Comparison of ENCODE assay signal across 7 mouse cellular contexts in genomic region chr1:36938348-36938747, GRCm38 (mm10). TPM values are rescaled to one million over a fixed set of nuclear protein-coding genes. Genes with fewer than 3 reads are reported as not detected.
DNase-seq lines count a peak whose midpoint lies in the region; ATAC-seq lines count a peak whose summit lies in the region.

No protein-coding gene starts in this region.

- no peaks in the 10 kb centered on the region for H3K27me3 ChIP-seq in neural tube, embryonic 11.5 days (ENCODE audit: control insufficient read depth, insufficient read depth, low read length)
- no peaks in the 10 kb centered on the region for H3K27me3 ChIP-seq in forebrain, embryonic 10.5 days (ENCODE audit: poor library complexity, severe bottlenecking)
- no peaks in the 10 kb centered on the region for H3K27me3 ChIP-seq in limb, embryonic 13.5 days
- no peaks in the 10 kb centered on the region for H3K27me3 ChIP-seq in stomach, embryonic 16.5 days (ENCODE audit: control insufficient read depth, insufficient read depth, low read length)

- no peaks in the 10 kb centered on the region for H3K36me3 ChIP-seq in neural tube, embryonic 11.5 days (ENCODE audit: control insufficient read depth, insufficient read depth, low read length)
- H3K36me3 ChIP-seq in forebrain, embryonic 10.5 days (replicated peaks), result no peaks in the 10 kb centered on the region
- no peaks in the 10 kb centered on the region for H3K36me3 ChIP-seq in limb, embryonic 13.5 days
- H3K36me3 ChIP-seq in stomach, embryonic 16.5 days (ENCODE audit: control insufficient read depth, insufficient read depth, low read length), result no peaks in the 10 kb centered on the region

- peak overlapping the region; percentile 74 for H3K4me3 ChIP-seq in neural tube, embryonic 11.5 days (ENCODE audit: low read depth, low read length)
- peak overlapping the region; percentile 99 for H3K4me3 ChIP-seq in forebrain, embryonic 10.5 days
- H3K4me3 ChIP-seq in limb, embryonic 13.5 days, result peak overlapping the region; percentile 95
- H3K4me3 ChIP-seq in stomach, embryonic 16.5 days (replicated peaks; ENCODE audit: low read length), result peak overlapping the region; percentile 98

- peaks cover 9% of the 10 kb centered on the region for H3K4me1 ChIP-seq in neural tube, embryonic 11.5 days (ENCODE audit: control insufficient read depth, insufficient read depth, low read length)
- peaks cover 42% of the 10 kb centered on the region for H3K4me1 ChIP-seq in forebrain, embryonic 10.5 days
- H3K4me1 ChIP-seq in limb, embryonic 13.5 days, result peaks cover 26% of the 10 kb centered on the region
- peaks cover 33% of the 10 kb centered on the region for H3K4me1 ChIP-seq in stomach, embryonic 16.5 days (ENCODE audit: control insufficient read depth, insufficient read depth, low read length)

- peak overlapping the region; percentile 67 for H3K4me2 ChIP-seq in neural tube, embryonic 11.5 days (ENCODE audit: low read depth)
- peak overlapping the region; percentile 81 for H3K4me2 ChIP-seq in limb, embryonic 13.5 days (replicated peaks)
- peak overlapping the region; percentile 80 for H3K4me2 ChIP-seq in stomach, embryonic 16.5 days (ENCODE audit: low read depth, low read length)

- WGBS in neural tube, embryonic 11.5 days, result 4% methylated on average over 9 of the region's 9 CpGs
- 7% methylated on average over 9 of the region's 9 CpGs for WGBS in forebrain, embryonic 10.5 days
- under 1% methylated on average over 9 of the region's 9 CpGs for WGBS in limb, embryonic 13.5 days
- 2% methylated on average over 9 of the region's 9 CpGs for WGBS in stomach, embryonic 16.5 days

- H3K27ac ChIP-seq in neural tube, embryonic 11.5 days (ENCODE audit: low read depth, low read length), result no peak overlapping the region
- peak overlapping the region; percentile 98 for H3K27ac ChIP-seq in forebrain, embryonic 10.5 days
- no peak overlapping the region for H3K27ac ChIP-seq in limb, embryonic 13.5 days
- H3K27ac ChIP-seq in stomach, embryonic 16.5 days (ENCODE audit: low read length), result peak overlapping the region; percentile 93; the same call in 1 of the 2 replicates

- no peaks in the 10 kb centered on the region for H3K9me3 ChIP-seq in neural tube, embryonic 11.5 days (ENCODE audit: control insufficient read depth, low read length)
- no peaks in the 10 kb centered on the region for H3K9me3 ChIP-seq in forebrain, embryonic 10.5 days
- no peaks in the 10 kb centered on the region for H3K9me3 ChIP-seq in limb, embryonic 13.5 days
- no peaks in the 10 kb centered on the region for H3K9me3 ChIP-seq in stomach, embryonic 16.5 days (replicated peaks; ENCODE audit: control insufficient read depth, low read length)

- H3K9ac ChIP-seq in neural tube, embryonic 11.5 days (ENCODE audit: low read length), result peak overlapping the region; percentile 98
- H3K9ac ChIP-seq in limb, embryonic 13.5 days, result peak overlapping the region; percentile 98
- peak overlapping the region; percentile 99 for H3K9ac ChIP-seq in stomach, embryonic 16.5 days (ENCODE audit: low read length)

- no peak for DNase-seq in neural tube, embryonic 11.5 days (ENCODE audit: low spot score)
- no peak for DNase-seq in neural tube, embryonic 10.5 days (ENCODE audit: extremely low spot score, low spot score)
- DNase-seq in forebrain, embryonic 10.5 days (ENCODE audit: extremely low spot score, low spot score), result no peak
- DNase-seq in frontal cortex, adult 2 months (ENCODE audit: extremely low spot score in 1 of 2, low spot score in 1 of 2), result no peak
- no peak for DNase-seq in right cerebral cortex, postnatal 10 days (ENCODE audit: low spot score in 2 of 2)

- ATAC-seq in neural tube, embryonic 11.5 days (ENCODE audit: insufficient read depth, low FRiP score, low TSS enrichment), result no peak
- no peak for ATAC-seq in limb, embryonic 13.5 days (ENCODE audit: low FRiP score, low read depth)
- ATAC-seq in stomach, embryonic 16.5 days (ENCODE audit: insufficient read depth, low FRiP score), result no peak

RNA-seq across cellular contexts. Expression of gene Tmem131, which starts 5.1 kb away (rescaled TPM):
- 19.3 and 19.5 TPM in 2 replicates for polyA plus RNA-seq in neural tube, embryonic 11.5 days (2014; fragmentation: Nextera tagmentation; extraction: Ambion mirVana)
- 12.2 and 13.0 TPM in 2 replicates for polyA plus RNA-seq in forebrain, embryonic 10.5 days (2016; fragmentation: Nextera tagmentation; extraction: Ambion mirVana)
- 12.5 and 13.4 TPM in 2 replicates for polyA plus RNA-seq in limb, embryonic 13.5 days (2015; fragmentation: Nextera tagmentation; extraction: Ambion mirVana)
- polyA plus RNA-seq in stomach, embryonic 16.5 days (2015; fragmentation: Nextera tagmentation; extraction: Ambion mirVana), result 12.9 and 13.1 TPM in 2 replicates
- polyA plus RNA-seq in frontal cortex, adult 2 months (2012; rRNA removed), result 42.4 and 44.8 TPM in 2 replicates

Comparison
In these comparisons a context has a peak if more than half of its experiments do, and no peak if none do; other contexts are left out.
1. H3K27ac ChIP-seq: peak in forebrain, embryonic 10.5 days (single experiment) and stomach, embryonic 16.5 days (single experiment); none in neural tube, embryonic 11.5 days (single experiment) and limb, embryonic 13.5 days (single experiment).
2. Peak in every context shown above with its lines, with median percentiles within 50 percentile points of each other: H3K4me2 ChIP-seq, H3K4me3 ChIP-seq and H3K9ac ChIP-seq.